Mouse (Mus musculus) lung, postnatal 4 days (tissue): ENCODE data around the gene Slc25a28.
A peak's percentile ranks its signal among the peaks of the same experiment; 100 is the strongest.

Experiments used
- DNase-seq, 2 experiments: peaks; one replicate each; pipeline ENCODE4 v3.0.0; 2021

Slc25a28 gene

GRCm38 (mm10) chr19:43630466-43631251, 44.0 kb downstream of the Slc25a28 start:
- DNase-seq: peak; percentile 78 to 87

- no peak for DNase-seq
These were observed 45.6 kb downstream of the Slc25a28 start for GRCm38 (mm10) chr19:43629088-43629487.

GRCm38 (mm10) chr19:43627345-43627744, 47.3 kb downstream of the Slc25a28 start:
- no peak for DNase-seq

GRCm38 (mm10) chr19:43626160-43626559, 48.5 kb downstream of the Slc25a28 start:
- DNase-seq: no peak

- peak; percentile 60 to 72 for DNase-seq
These were observed 50.8 kb downstream of the Slc25a28 start for GRCm38 (mm10) chr19:43623913-43624312.

GRCm38 (mm10) chr19:43619916-43620479, 54.7 kb downstream of the Slc25a28 start:
- no peak for DNase-seq

GRCm38 (mm10) chr19:43618505-43619030, 56.1 kb downstream of the Slc25a28 start:
- no peak for DNase-seq

GRCm38 (mm10) chr19:43617761-43618349, 56.8 kb downstream of the Slc25a28 start:
- no peak for DNase-seq

- no peak for DNase-seq
These were observed 57.8 kb downstream of the Slc25a28 start for GRCm38 (mm10) chr19:43616889-43617288.

GRCm38 (mm10) chr19:43616415-43616861, 58.2 kb downstream of the Slc25a28 start:
- no peak for DNase-seq

GRCm38 (mm10) chr19:43615571-43616414, 58.9 kb downstream of the Slc25a28 start:
- DNase-seq: no peak

- no peak for DNase-seq
These were observed 59.6 kb downstream of the Slc25a28 start for GRCm38 (mm10) chr19:43615074-43615445.

- DNase-seq: no peak
These were observed 60.2 kb downstream of the Slc25a28 start for GRCm38 (mm10) chr19:43614341-43615073.
